In genomic region chr7:110121162-110121515, GRCm38 (mm10) we compare ENCODE assay signal across 8 mouse cellular contexts. TPM values are rescaled to one million over a fixed set of nuclear protein-coding genes. Genes with fewer than 3 reads are reported as not detected.
DNase-seq lines count a peak whose midpoint lies in the region; ATAC-seq and TF ChIP-seq lines count a peak whose summit lies in the region.

No protein-coding gene starts in this region.

- H3K4me3 ChIP-seq in layer of hippocampus, adult 2 months, result peak overlapping the region; percentile 88
- H3K4me3 ChIP-seq in midbrain, postnatal 0 days (ENCODE audit: low read depth, low read length), result peak overlapping the region; percentile 84

- ATAC-seq in inflammation-experienced regulatory T-cells, adult 6 months, result peak; percentile 7
- ATAC-seq in midbrain, postnatal 0 days (ENCODE audit: low FRiP score), result no peak

- H3K4me2 ChIP-seq in midbrain, postnatal 0 days (ENCODE audit: low read depth, low read length, poor library complexity, severe bottlenecking), result peak overlapping the region; percentile 88

- peak overlapping the region; percentile 51 for H3K9ac ChIP-seq in midbrain, postnatal 0 days (replicated peaks; ENCODE audit: low read length, poor library complexity, severe bottlenecking)

- H3K27ac ChIP-seq in layer of hippocampus, adult 2 months, result peak overlapping the region; percentile 83
- no peak overlapping the region for H3K27ac ChIP-seq in midbrain, postnatal 0 days (ENCODE audit: low read depth, low read length)

- no peaks in the 10 kb centered on the region for H3K9me3 ChIP-seq in midbrain, postnatal 0 days (ENCODE audit: low read length)

- no peaks in the 10 kb centered on the region for H3K27me3 ChIP-seq in midbrain, postnatal 0 days (ENCODE audit: insufficient read depth, low read length)

- H3K4me1 ChIP-seq in midbrain, postnatal 0 days (ENCODE audit: insufficient read depth, low read length), result no peaks in the 10 kb centered on the region

- no peak for DNase-seq in layer of hippocampus, adult 2 months (ENCODE audit: low spot score in 2 of 2)
- no peak for DNase-seq in layer of hippocampus, adult 9-11 months
- DNase-seq in c-Kit-positive CD71-positive TER-119-negative erythroid progenitor cells, embryonic 14.5 days (ENCODE audit: low read depth), result peak; percentile 48
- no peak for DNase-seq in midbrain, postnatal 0 days (ENCODE audit: low spot score)
- no peak for DNase-seq in thymus, postnatal 25 days
- DNase-seq in cerebellum, postnatal 36 days, result no peak
- DNase-seq in kidney, postnatal 4 days, result no peak

- no peak for TF ChIP-seq CTCF in layer of hippocampus, adult 2 months (conservative IDR thresholded peaks at IDR 0.05)
- no peak for TF ChIP-seq CTCF in midbrain, postnatal 0 days (IDR thresholded peaks at IDR 0.05)

- no peaks in the 10 kb centered on the region for H3K36me3 ChIP-seq in midbrain, postnatal 0 days (ENCODE audit: insufficient read depth, low read length)

- WGBS in midbrain, postnatal 0 days, result 4% methylated on average over 9 of the region's 9 CpGs

RNA-seq across cellular contexts. Expression of gene Wee1, which starts 0.7 kb away (rescaled TPM):
- total RNA-seq in layer of hippocampus, adult 2 months (2021), result 10 to 100 TPM; 20.3 to 21.2 TPM
- 1 to 10 TPM; 1.5 to 4.5 (median 2.6) TPM for polyA plus RNA-seq in inflammation-experienced regulatory T-cells, adult 6 months (2017; shearing (Covaris generic))
- total RNA-seq in midbrain, postnatal 0 days (2014; rRNA removed), result 4.1 and 5.1 TPM in 2 replicates
- polyA plus RNA-seq in midbrain, postnatal 0 days (2015; fragmentation: Nextera tagmentation; extraction: Ambion mirVana), result 3.6 and 3.7 TPM in 2 replicates
